In the genomic region with DNA sequence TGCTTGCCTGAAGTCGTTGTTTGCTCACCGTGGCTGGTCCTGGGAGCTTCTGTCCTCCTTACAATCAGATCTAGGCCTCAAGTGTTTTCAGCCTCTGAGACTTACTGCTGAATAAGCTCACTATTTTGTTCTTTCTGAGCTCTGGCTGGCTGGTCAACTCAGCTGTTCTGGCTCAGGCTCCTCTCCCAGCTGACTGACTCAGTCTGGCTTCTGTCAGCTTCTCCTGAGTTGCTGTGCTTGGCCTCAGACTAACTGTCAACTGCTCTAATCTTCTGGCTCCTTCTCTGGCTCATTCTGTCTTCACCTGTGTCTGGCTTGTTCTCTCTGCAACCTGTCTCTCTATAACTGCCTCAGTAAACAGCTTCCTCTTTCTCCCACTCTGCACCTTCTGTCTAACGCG, we compare ENCODE assay signal across 20 mouse cellular contexts.
DNase-seq lines count a peak whose midpoint lies in the region; ATAC-seq and TF ChIP-seq lines count a peak whose summit lies in the region.
"Had no signal": no experiment of that assay in that cellular context is flagged by ENCODE, and none has a peak within 500 bp of the region (broad histone marks: within the 10 kb centered on the region; RNA-seq: fewer than 3 reads in every experiment).

No protein-coding gene starts in this region.

- no peak for TF ChIP-seq RAD21 in MEL (IDR thresholded peaks at IDR 0.05; ENCODE audit: low read depth, low read length)

- H3K27me3 ChIP-seq in heart, embryonic 13.5 days (replicated peaks): no peaks in the 10 kb centered on the region
- no peaks in the 10 kb centered on the region for H3K27me3 ChIP-seq in heart, embryonic 12.5 days (replicated peaks)
- H3K27me3 ChIP-seq in MEL (ENCODE audit: control insufficient read depth in 1 of 2, insufficient read depth in 2 of 2, low read length in 2 of 2): no peaks in the 10 kb centered on the region
- H3K27me3 ChIP-seq in heart, postnatal 0 days (ENCODE audit: control insufficient read depth, insufficient read depth, low read length): no peaks in the 10 kb centered on the region
- H3K27me3 ChIP-seq in limb, embryonic 10.5 days (ENCODE audit: low read depth, poor library complexity, severe bottlenecking): no peaks in the 10 kb centered on the region
- H3K27me3 ChIP-seq: hindbrain, embryonic 15.5 days; Patski had no signal

- peak; percentile 39 for DNase-seq in gastrocnemius, postnatal 25 days
- no peak for DNase-seq in gastrocnemius, adult 18-20 months (ENCODE audit: low spot score)
- peak; percentile 37 for DNase-seq in MEL (ENCODE audit: low read depth, low spot score)
- no peak for DNase-seq in heart, postnatal 0 days (ENCODE audit: low spot score)
- DNase-seq in limb, embryonic 10.5 days (ENCODE audit: low spot score): no peak
- no peak for DNase-seq in kidney, adult 11 months
- DNase-seq: adrenal gland, postnatal 14 days; cerebellum, adult 18-20 months; cerebellum, adult 9-11 months; gastrocnemius, adult 2 months; kidney, adult 8-10 months had no signal

- TF ChIP-seq EP300 in MEL (IDR thresholded peaks at IDR 0.05; ENCODE audit: low read depth in 1 of 2, low read length in 2 of 2): no peak
- TF ChIP-seq EP300 in heart, postnatal 0 days (IDR thresholded peaks at IDR 0.05; ENCODE audit: low read depth): no peak

- no peak overlapping the region for H3K9ac ChIP-seq in heart, embryonic 13.5 days
- no peak overlapping the region for H3K9ac ChIP-seq in heart, embryonic 12.5 days
- no peak overlapping the region for H3K9ac ChIP-seq in MEL (ENCODE audit: control insufficient read depth, low read depth, low read length, poor library complexity, severe bottlenecking)
- H3K9ac ChIP-seq in heart, postnatal 0 days (replicated peaks; ENCODE audit: low read depth, low read length): no peak overlapping the region
- H3K9ac ChIP-seq: hindbrain, embryonic 15.5 days had no signal

- no peak overlapping the region for H3K4me2 ChIP-seq in heart, embryonic 13.5 days
- H3K4me2 ChIP-seq in heart, embryonic 12.5 days: no peak overlapping the region
- H3K4me2 ChIP-seq in heart, postnatal 0 days (ENCODE audit: low read depth, low read length): no peak overlapping the region
- H3K4me2 ChIP-seq: hindbrain, embryonic 15.5 days had no signal

- H3K36me3 ChIP-seq in heart, embryonic 13.5 days: peaks cover 100% of the 10 kb centered on the region
- peaks cover 100% of the 10 kb centered on the region for H3K36me3 ChIP-seq in heart, embryonic 12.5 days
- peaks cover 8 to 23% of the 10 kb centered on the region in 2 experiments for H3K36me3 ChIP-seq in MEL (ENCODE audit: control insufficient read depth in 1 of 2, insufficient read depth in 2 of 2, low read length in 2 of 2)
- peaks cover 100% of the 10 kb centered on the region for H3K36me3 ChIP-seq in heart, postnatal 0 days (replicated peaks; ENCODE audit: control insufficient read depth, insufficient read depth, low read length)
- peaks cover 100% of the 10 kb centered on the region for H3K36me3 ChIP-seq in limb, embryonic 10.5 days

- TF ChIP-seq POLR2A in MEL (IDR thresholded peaks at IDR 0.05; ENCODE audit: control insufficient read depth in 1 of 2, insufficient read depth in 1 of 2, low read depth in 1 of 2, low read length in 2 of 2, poor library complexity in 1 of 2): no peak

- H3K4me3 ChIP-seq in heart, embryonic 13.5 days: no peak overlapping the region
- H3K4me3 ChIP-seq in heart, embryonic 12.5 days: no peak overlapping the region
- no peak overlapping the region for H3K4me3 ChIP-seq in MEL (ENCODE audit: control insufficient read depth in 1 of 2, insufficient read depth in 1 of 2, low read depth in 2 of 2, low read length in 2 of 2)
- no peak overlapping the region for H3K4me3 ChIP-seq in heart, postnatal 0 days (ENCODE audit: low read depth, low read length)
- H3K4me3 ChIP-seq in limb, embryonic 10.5 days: no peak overlapping the region
- H3K4me3 ChIP-seq: embryonic facial prominence, embryonic 10.5 days; forebrain, embryonic 10.5 days; gastrocnemius, adult 2 months; hindbrain, embryonic 15.5 days had no signal

- no peak for ATAC-seq in heart, embryonic 13.5 days (ENCODE audit: extremely low read depth, insufficient number of reproducible peaks, low FRiP score, low TSS enrichment)
- no peak for ATAC-seq in heart, embryonic 12.5 days (ENCODE audit: insufficient number of reproducible peaks, low FRiP score)
- peak; percentile 18; the same call in 1 of the 2 replicates for ATAC-seq in heart, postnatal 0 days (ENCODE audit: insufficient read depth, low read depth)
- ATAC-seq: activated CD4-positive, CD25-positive, alpha-beta regulatory T cell, adult 4 months; forebrain, embryonic 14.5 days; intestine, embryonic 16.5 days; Patski had no signal

- TF ChIP-seq CTCF in MEL (IDR thresholded peaks at IDR 0.05 in 2 of 3, conservative IDR thresholded peaks at IDR 0.05 in 1 of 3; ENCODE audit: control insufficient read depth in 1 of 3, insufficient read depth in 1 of 3, low read depth in 2 of 3, low read length in 3 of 3, poor library complexity in 1 of 3, severe bottlenecking in 1 of 3): no peak
- TF ChIP-seq CTCF in heart, postnatal 0 days (IDR thresholded peaks at IDR 0.05; ENCODE audit: low read depth): no peak

- H3K9me3 ChIP-seq in heart, embryonic 13.5 days: no peaks in the 10 kb centered on the region
- no peaks in the 10 kb centered on the region for H3K9me3 ChIP-seq in heart, embryonic 12.5 days (replicated peaks)
- H3K9me3 ChIP-seq in MEL (replicated peaks; ENCODE audit: insufficient read depth, low read length): no peaks in the 10 kb centered on the region
- H3K9me3 ChIP-seq in heart, postnatal 0 days (replicated peaks; ENCODE audit: control insufficient read depth, low read length): no peaks in the 10 kb centered on the region
- H3K9me3 ChIP-seq in limb, embryonic 10.5 days (replicated peaks): no peaks in the 10 kb centered on the region
- H3K9me3 ChIP-seq: embryonic facial prominence, embryonic 10.5 days; forebrain, embryonic 10.5 days; hindbrain, embryonic 15.5 days had no signal

- H3K79me2 ChIP-seq in MEL (ENCODE audit: control insufficient read depth, insufficient read depth, low read length, poor library complexity): no peaks in the 10 kb centered on the region

- no peaks in the 10 kb centered on the region for H3K4me1 ChIP-seq in heart, embryonic 13.5 days
- H3K4me1 ChIP-seq in heart, embryonic 12.5 days (replicated peaks): no peaks in the 10 kb centered on the region
- peaks cover 2 to 5% of the 10 kb centered on the region in 2 experiments; a peak in 2 of 4 replicates for H3K4me1 ChIP-seq in MEL (ENCODE audit: control insufficient read depth in 1 of 2, insufficient read depth in 2 of 2, low read length in 2 of 2)
- no peaks in the 10 kb centered on the region for H3K4me1 ChIP-seq in heart, postnatal 0 days (ENCODE audit: control insufficient read depth, insufficient read depth)
- H3K4me1 ChIP-seq in limb, embryonic 10.5 days: no peaks in the 10 kb centered on the region
- H3K4me1 ChIP-seq: embryonic facial prominence, embryonic 10.5 days; forebrain, embryonic 10.5 days; hindbrain, embryonic 15.5 days had no signal

- 0 out of 2 replicates have a peak overlapping the region, but pooled peaks have one; percentile 3 for H3K27ac ChIP-seq in heart, embryonic 13.5 days (replicated peaks)
- H3K27ac ChIP-seq in heart, embryonic 12.5 days (ENCODE audit: poor library complexity, severe bottlenecking): no peak overlapping the region
- no peak overlapping the region for H3K27ac ChIP-seq in MEL (ENCODE audit: control insufficient read depth, low read depth, low read length)
- H3K27ac ChIP-seq in heart, postnatal 0 days (ENCODE audit: low read depth): no peak overlapping the region
- H3K27ac ChIP-seq in limb, embryonic 10.5 days: no peak overlapping the region
- H3K27ac ChIP-seq: embryonic facial prominence, embryonic 10.5 days; forebrain, embryonic 10.5 days; hindbrain, embryonic 15.5 days had no signal

- 74% methylated on average over 4 of the region's 4 CpGs for WGBS in heart, embryonic 13.5 days
- 75% methylated on average over 4 of the region's 4 CpGs for WGBS in heart, embryonic 12.5 days
- WGBS in heart, postnatal 0 days: 76% methylated on average over 4 of the region's 4 CpGs
- WGBS in limb, embryonic 10.5 days: 97% methylated on average over 4 of the region's 4 CpGs

TF ChIP-seq in MEL, 35 proteins besides CTCF, POLR2A, EP300 and RAD21:
- TF ChIP-seq TCF12 (IDR thresholded peaks at IDR 0.05; ENCODE audit: low read depth, low read length) (no peak), ZMIZ1 (IDR thresholded peaks at IDR 0.05; ENCODE audit: low read depth, low read length) (no peak), USF1 (IDR thresholded peaks at IDR 0.05; ENCODE audit: low read depth, low read length) (no peak), SMC3 (IDR thresholded peaks at IDR 0.05; ENCODE audit: low read depth, low read length) (no peak), TBP (IDR thresholded peaks at IDR 0.05; ENCODE audit: low read depth, low read length) (no peak), GATA1 (IDR thresholded peaks at IDR 0.05; ENCODE audit: low read depth, low read length) (no peak), MEF2A (IDR thresholded peaks at IDR 0.05; ENCODE audit: extremely low read depth, insufficient replicate concordance, low read depth, low read length, poor library complexity, severe bottlenecking) (no peak), ZNF384 (IDR thresholded peaks at IDR 0.05; ENCODE audit: low read depth, low read length) (no peak), POLR2AphosphoS2 (IDR thresholded peaks at IDR 0.05; ENCODE audit: low read length) (no peak)

Comparison
In these comparisons a context has a peak if more than half of its experiments do, and no peak if none do; other contexts are left out.
1. DNase-seq: peak in gastrocnemius, postnatal 25 days (single experiment) and MEL (single experiment); none in gastrocnemius, adult 18-20 months (single experiment), heart, postnatal 0 days (single experiment), limb, embryonic 10.5 days (single experiment) and kidney, adult 11 months (single experiment).